Mouse (Mus musculus) A20 (cell line): ENCODE results near the gene Smpd4.

Experiments
- DNase-seq: peaks from one replicate; pipeline ENCODE4 v3.0.0-alpha.2; 2011; ENCODE audit warnings: low read depth, low spot score

Gene Smpd4

DNA sequence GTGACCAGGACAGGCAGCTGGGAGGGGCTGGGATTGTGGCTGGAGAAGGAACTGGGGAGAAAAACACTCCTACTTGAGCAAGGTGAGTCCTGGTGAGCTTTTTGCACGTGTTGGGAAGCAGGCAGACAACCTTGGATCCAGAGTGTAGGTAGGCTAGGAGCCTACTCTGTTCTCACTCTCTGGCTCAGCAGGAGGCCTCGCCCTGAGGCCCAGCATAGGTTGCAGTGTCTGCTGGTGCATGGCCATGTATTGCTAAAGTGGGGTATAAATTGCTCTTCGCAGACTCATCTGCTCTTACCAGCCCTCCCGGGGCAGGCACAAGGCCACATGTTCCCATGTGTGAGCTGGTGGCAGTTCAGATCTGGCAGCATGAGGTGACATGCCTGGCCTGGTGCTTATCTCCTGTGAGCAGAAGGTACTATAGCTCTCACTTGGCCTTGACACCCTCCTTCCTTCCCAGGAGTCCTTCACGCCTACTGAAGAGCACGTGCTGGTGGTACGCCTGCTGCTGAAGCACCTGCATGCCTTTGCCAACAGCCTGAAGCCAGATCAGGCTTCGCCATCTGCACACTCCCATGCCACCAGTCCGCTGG, 19.0 kb downstream of the Smpd4 start:
- no peak for DNase-seq

DNA sequence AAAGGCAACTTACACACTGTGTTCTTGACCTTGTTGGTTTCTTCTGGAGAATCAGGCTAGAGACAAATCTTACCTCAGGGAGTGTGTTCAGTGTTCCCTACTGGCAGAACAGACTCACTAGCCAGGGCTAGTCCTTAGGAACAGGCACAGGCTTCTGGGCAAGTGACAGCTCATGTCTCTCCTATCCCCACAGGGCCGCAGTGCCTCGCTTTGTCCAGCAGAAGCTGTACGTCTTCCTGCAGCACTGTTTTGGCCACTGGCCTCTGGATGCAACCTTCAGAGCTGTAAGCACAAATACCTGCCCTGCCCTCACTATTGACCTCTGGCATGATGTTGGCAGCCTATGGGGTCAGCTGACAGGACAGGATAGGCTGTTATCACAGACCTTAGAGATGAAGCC, 19.9 kb downstream of the Smpd4 start:
- DNase-seq = no peak

DNA sequence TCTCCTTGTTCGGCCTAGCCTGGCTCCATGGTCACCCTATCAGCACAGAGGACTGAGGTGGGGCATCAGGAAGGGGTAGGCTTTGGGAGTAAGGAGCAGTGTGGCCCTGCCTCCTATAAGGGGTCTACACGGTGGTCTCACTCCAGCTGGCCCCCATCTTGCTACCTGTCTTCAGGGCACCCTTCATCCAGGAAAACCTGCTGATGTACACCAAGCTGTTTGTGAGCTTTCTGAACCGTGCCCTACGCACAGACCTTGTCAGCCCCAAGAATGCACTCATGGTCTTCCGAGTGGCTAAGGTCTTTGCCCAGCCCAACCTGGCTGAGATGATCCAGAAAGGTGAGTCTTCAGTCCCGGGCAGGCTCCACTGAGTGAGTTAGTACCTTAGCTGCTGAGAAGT, 20.8 kb downstream of the Smpd4 start:
- DNase-seq = no peak

DNA sequence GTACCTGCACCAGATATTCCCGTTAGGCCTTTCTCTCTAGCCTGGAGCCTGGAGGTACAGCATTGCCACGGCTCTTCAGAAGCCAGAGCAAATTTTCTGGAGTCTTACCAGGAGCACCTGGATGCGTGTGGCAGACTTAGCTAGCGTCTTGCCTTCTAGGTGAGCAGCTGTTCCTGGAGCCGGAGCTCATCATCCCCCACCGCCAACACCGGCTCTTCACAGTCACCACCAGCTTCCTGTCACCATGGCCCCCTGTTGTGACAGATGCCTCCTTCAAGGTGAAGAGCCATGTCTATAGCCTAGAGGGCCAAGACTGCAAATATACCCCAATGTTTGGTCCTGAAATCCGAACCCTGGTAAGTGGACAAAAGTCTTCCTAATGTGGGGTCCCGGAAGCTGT, 21.6 kb downstream of the Smpd4 start:
- no peak for DNase-seq

GRCm38 (mm10) chr16:17641301-17641700, 22.1 kb downstream of the Smpd4 start:
- DNase-seq = no peak

GRCm38 (mm10) chr16:17642311-17642710, 23.2 kb downstream of the Smpd4 start:
- no peak for DNase-seq

- DNase-seq = no peak
Observed at GRCm38 (mm10) chr16:17643437-17643990, 24.4 kb downstream of the Smpd4 start.

GRCm38 (mm10) chr16:17646310-17647114, 27.4 kb downstream of the Smpd4 start, which contains the start of gene Ccdc74a:
TSS of gene Ccdc74a (plus strand) at chr16:17646470.
- peak; percentile 82 for DNase-seq

DNA sequence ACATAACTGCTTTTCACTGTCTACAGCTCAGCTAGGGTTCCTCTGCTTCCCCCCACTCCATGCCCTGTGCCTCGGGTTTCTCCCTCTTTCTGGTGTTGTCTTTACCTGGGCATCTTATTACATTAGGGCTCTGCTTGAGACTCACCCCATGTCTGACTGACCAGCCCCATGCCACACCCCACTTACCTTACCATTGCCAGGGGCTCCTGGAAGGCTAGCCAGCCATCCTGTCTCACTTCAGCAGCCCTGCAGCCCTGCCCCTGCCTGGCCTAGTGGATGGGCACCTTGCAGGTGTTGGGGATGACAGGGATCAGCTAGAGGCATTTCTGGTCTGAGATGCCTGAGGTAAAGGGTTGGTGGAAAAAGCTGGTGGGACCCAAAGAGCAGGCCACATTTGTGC, 28.0 kb downstream of the Smpd4 start:
- no peak for DNase-seq

- DNase-seq = no peak
Observed at GRCm38 (mm10) chr16:17647566-17648340, 28.6 kb downstream of the Smpd4 start.

GRCm38 (mm10) chr16:17649925-17650605, 30.9 kb downstream of the Smpd4 start:
- no peak for DNase-seq

DNA sequence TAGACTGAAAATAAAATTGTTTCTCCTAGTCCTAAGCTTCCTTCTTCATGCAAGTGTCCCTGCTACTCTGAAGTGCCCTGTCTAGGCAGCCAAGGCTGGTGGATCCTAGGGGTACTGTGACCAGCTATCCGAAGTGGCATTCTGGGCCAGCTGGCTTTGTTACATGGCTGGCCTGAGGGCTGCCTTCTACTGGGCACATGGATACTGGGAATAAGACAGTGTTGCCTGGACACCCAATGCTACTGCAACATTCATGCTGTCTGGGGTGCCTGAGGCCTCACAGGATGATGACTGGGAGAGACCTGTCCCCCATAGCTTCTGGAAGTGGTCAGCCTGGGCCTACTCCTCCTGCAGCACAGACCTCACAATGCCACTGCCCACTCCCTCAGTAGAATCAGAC, 31.6 kb downstream of the Smpd4 start:
- no peak for DNase-seq

- DNase-seq = no peak
Observed at GRCm38 (mm10) chr16:17652607-17653006, 33.5 kb downstream of the Smpd4 start.

DNA sequence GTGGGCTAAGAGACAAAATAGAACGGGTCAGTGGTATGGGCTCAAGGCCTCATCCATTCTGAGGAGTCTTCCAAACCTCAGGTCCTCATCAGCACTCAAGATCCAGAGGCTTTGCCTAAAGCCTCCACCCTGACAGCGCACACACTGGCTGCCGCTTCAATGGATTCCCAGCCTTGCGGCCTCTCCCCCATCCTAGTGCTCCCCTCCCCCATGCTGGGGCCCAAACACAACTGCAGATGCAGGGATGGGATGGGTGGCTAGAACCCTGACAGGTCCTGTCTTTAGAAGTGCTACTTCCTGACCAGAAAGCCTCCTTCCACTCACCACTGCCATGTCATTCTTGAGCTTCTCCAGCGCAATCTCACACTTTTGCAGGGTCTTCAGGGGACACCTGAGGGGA, 34.4 kb downstream of the Smpd4 start:
- no peak for DNase-seq

GRCm38 (mm10) chr16:17654188-17654795, 35.1 kb downstream of the Smpd4 start:
- DNase-seq = no peak

DNA sequence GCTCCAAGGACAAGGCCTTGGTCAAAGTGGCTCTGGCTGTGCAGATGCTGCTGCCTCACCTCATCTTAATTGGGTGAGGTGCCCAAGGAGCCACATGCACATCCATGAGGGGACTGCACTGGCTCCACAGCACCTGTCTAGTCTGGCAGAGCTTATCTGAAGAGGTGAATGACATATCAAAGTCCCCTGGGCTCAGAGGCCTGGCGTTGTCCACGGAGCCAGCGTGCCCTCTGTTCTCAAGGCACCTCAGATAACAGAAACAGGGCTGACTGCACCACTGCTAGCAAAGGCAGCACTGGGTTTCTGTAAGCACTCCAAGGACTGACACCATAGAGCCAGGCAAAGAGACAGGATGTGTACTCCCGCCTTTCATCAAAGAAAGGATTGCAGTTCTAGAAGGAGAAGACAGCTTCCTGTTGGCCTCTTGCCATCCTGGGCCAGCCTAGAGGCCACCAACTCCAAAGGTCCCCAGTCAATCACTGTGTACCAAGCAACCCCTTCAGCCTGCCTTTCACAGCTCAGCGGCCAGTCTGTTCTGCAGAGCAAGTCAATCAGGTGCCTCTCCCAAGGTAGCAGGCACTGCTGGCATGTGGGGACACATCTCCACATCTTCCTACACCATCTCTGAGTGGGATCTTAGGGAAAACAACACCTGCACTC, 37.2 kb downstream of the Smpd4 start:
- no peak for DNase-seq

GRCm38 (mm10) chr16:17665568-17665967, 46.4 kb downstream of the Smpd4 start:
- no peak for DNase-seq

DNA sequence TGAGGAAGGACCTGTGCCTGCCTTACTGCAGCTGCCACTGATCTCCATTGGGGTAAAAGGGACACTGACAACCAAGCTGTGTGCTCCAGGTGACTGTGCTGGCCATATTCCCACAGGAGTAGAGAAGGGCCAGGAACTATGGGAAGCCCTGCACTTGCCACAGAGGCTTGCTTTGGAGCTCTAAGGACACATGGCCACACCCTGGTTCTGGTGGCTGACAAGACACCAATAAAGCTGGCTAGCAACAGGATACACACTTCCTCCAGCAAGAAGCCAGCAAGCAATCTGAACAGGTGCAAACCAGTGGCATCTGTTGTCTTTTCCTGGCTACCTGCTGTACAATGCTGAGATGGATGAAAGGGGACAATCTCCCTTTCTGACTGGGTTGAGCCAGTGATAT, 50.7 kb downstream of the Smpd4 start:
- DNase-seq = no peak
